Mouse (Mus musculus): ENCODE measurements around the gene Znrf2.

Znrf2 gene

GRCm38 (mm10) chr6:54827481-54827880 lies 10.8 kb downstream of the Znrf2 start:
- TF ChIP-seq NANOG (IDR thresholded peaks at IDR 0.05; ENCODE audit: borderline replicate concordance, low read length) (no peak), POU5F1 (IDR thresholded peaks at IDR 0.05; ENCODE audit: borderline replicate concordance, low read length) (no peak), CTCF (conservative IDR thresholded peaks at IDR 0.05; ENCODE audit: low read length) (no peak)

GRCm38 (mm10) chr6:54828274-54828673 lies 11.6 kb downstream of the Znrf2 start:
- H3K36me3 ChIP-seq (ENCODE audit: insufficient read depth, low read length), result peaks cover 12% of the 10 kb centered on the region
- H3K4me1 ChIP-seq (replicated peaks; ENCODE audit: low read depth, low read length), result peaks cover 81% of the 10 kb centered on the region
- H3K4me3 ChIP-seq (replicated peaks; ENCODE audit: low read length), result no peak overlapping the region
- TF ChIP-seq POU5F1 (IDR thresholded peaks at IDR 0.05; ENCODE audit: borderline replicate concordance, low read length) (no peak), CTCF (conservative IDR thresholded peaks at IDR 0.05; ENCODE audit: low read length) (no peak)
- no peaks in the 10 kb centered on the region for H3K9me3 ChIP-seq (ENCODE audit: low read length)
- no peaks in the 10 kb centered on the region for H3K27me3 ChIP-seq (ENCODE audit: insufficient read depth, low read length)

More at GRCm38 (mm10) chr6:54827481-54827880, 10.8 kb downstream of the Znrf2 start:
- Histone ChIP-seq H3K4me1 (replicated peaks; ENCODE audit: low read depth, low read length) (peaks cover 78% of the 10 kb centered on the region), H3K36me3 (ENCODE audit: insufficient read depth, low read length) (peaks cover 12% of the 10 kb centered on the region), H3K27me3 (ENCODE audit: insufficient read depth, low read length) (no peaks in the 10 kb centered on the region), H3K4me3 (replicated peaks; ENCODE audit: low read length) (no peak overlapping the region; the same call in 1 of the 2 replicates), H3K9me3 (ENCODE audit: low read length) (no peaks in the 10 kb centered on the region)

GRCm38 (mm10) chr6:54830048-54830772 lies 13.5 kb downstream of the Znrf2 start:
- H3K9me3 ChIP-seq (ENCODE audit: low read length), result no peaks in the 10 kb centered on the region
- H3K4me1 ChIP-seq (replicated peaks; ENCODE audit: low read depth, low read length), result peaks cover 80% of the 10 kb centered on the region
- no peak overlapping the region for H3K4me3 ChIP-seq (replicated peaks; ENCODE audit: low read length)
- TF ChIP-seq CTCF (conservative IDR thresholded peaks at IDR 0.05; ENCODE audit: low read length), result no peak
- TF ChIP-seq NANOG (IDR thresholded peaks at IDR 0.05; ENCODE audit: borderline replicate concordance, low read length), result no peak
- no peak for TF ChIP-seq POU5F1 (IDR thresholded peaks at IDR 0.05; ENCODE audit: borderline replicate concordance, low read length)
- H3K36me3 ChIP-seq (ENCODE audit: insufficient read depth, low read length), result peaks cover 9% of the 10 kb centered on the region
- H3K27me3 ChIP-seq (ENCODE audit: insufficient read depth, low read length), result no peaks in the 10 kb centered on the region

- Histone ChIP-seq H3K36me3 (ENCODE audit: insufficient read depth, low read length) (peaks cover 13% of the 10 kb centered on the region), H3K4me1 (replicated peaks; ENCODE audit: low read depth, low read length) (peaks cover 75% of the 10 kb centered on the region), H3K27me3 (ENCODE audit: insufficient read depth, low read length) (no peaks in the 10 kb centered on the region), H3K4me3 (replicated peaks; ENCODE audit: low read length) (no peak overlapping the region), H3K9me3 (ENCODE audit: low read length) (no peaks in the 10 kb centered on the region)
- TF ChIP-seq NANOG (IDR thresholded peaks at IDR 0.05; ENCODE audit: borderline replicate concordance, low read length) (no peak), POU5F1 (IDR thresholded peaks at IDR 0.05; ENCODE audit: borderline replicate concordance, low read length) (no peak), CTCF (conservative IDR thresholded peaks at IDR 0.05; ENCODE audit: low read length) (no peak)
Observed at GRCm38 (mm10) chr6:54831069-54831720, 14.5 kb downstream of the Znrf2 start.

GRCm38 (mm10) chr6:54833427-54833826 lies 16.7 kb downstream of the Znrf2 start:
- TF ChIP-seq POU5F1 (IDR thresholded peaks at IDR 0.05; ENCODE audit: borderline replicate concordance, low read length), result no peak
- no peak for TF ChIP-seq CTCF (conservative IDR thresholded peaks at IDR 0.05; ENCODE audit: low read length)
- no peak for TF ChIP-seq NANOG (IDR thresholded peaks at IDR 0.05; ENCODE audit: borderline replicate concordance, low read length)
- Histone ChIP-seq H3K27me3 (ENCODE audit: insufficient read depth, low read length) (no peaks in the 10 kb centered on the region), H3K9me3 (ENCODE audit: low read length) (no peaks in the 10 kb centered on the region), H3K36me3 (ENCODE audit: insufficient read depth, low read length) (peaks cover 7% of the 10 kb centered on the region), H3K4me3 (replicated peaks; ENCODE audit: low read length) (no peak overlapping the region), H3K4me1 (replicated peaks; ENCODE audit: low read depth, low read length) (peaks cover 67% of the 10 kb centered on the region)

GRCm38 (mm10) chr6:54836666-54837065 lies 19.9 kb downstream of the Znrf2 start:
- peaks cover 7% of the 10 kb centered on the region for H3K36me3 ChIP-seq (ENCODE audit: insufficient read depth, low read length)
- no peaks in the 10 kb centered on the region for H3K27me3 ChIP-seq (ENCODE audit: insufficient read depth, low read length)
- no peak for TF ChIP-seq CTCF (conservative IDR thresholded peaks at IDR 0.05; ENCODE audit: low read length)
- no peak for TF ChIP-seq POU5F1 (IDR thresholded peaks at IDR 0.05; ENCODE audit: borderline replicate concordance, low read length)
- no peak for TF ChIP-seq NANOG (IDR thresholded peaks at IDR 0.05; ENCODE audit: borderline replicate concordance, low read length)
- H3K9me3 ChIP-seq (ENCODE audit: low read length), result no peaks in the 10 kb centered on the region
- H3K4me1 ChIP-seq (replicated peaks; ENCODE audit: low read depth, low read length), result peaks cover 55% of the 10 kb centered on the region
- no peak overlapping the region for H3K4me3 ChIP-seq (replicated peaks; ENCODE audit: low read length)

- H3K4me3 ChIP-seq (replicated peaks; ENCODE audit: low read length), result no peak overlapping the region
- H3K36me3 ChIP-seq (ENCODE audit: insufficient read depth, low read length), result no peaks in the 10 kb centered on the region
- no peaks in the 10 kb centered on the region for H3K27me3 ChIP-seq (ENCODE audit: insufficient read depth, low read length)
- H3K9me3 ChIP-seq (ENCODE audit: low read length), result no peaks in the 10 kb centered on the region
- TF ChIP-seq NANOG (IDR thresholded peaks at IDR 0.05; ENCODE audit: borderline replicate concordance, low read length) (no peak), CTCF (conservative IDR thresholded peaks at IDR 0.05; ENCODE audit: low read length) (no peak), POU5F1 (IDR thresholded peaks at IDR 0.05; ENCODE audit: borderline replicate concordance, low read length) (no peak)
- peaks cover 78% of the 10 kb centered on the region for H3K4me1 ChIP-seq (replicated peaks; ENCODE audit: low read depth, low read length)
Observed at GRCm38 (mm10) chr6:54841399-54841798, 24.7 kb downstream of the Znrf2 start.

- no peak for TF ChIP-seq POU5F1 (IDR thresholded peaks at IDR 0.05; ENCODE audit: borderline replicate concordance, low read length)
- no peak for TF ChIP-seq CTCF (conservative IDR thresholded peaks at IDR 0.05; ENCODE audit: low read length)
- TF ChIP-seq NANOG (IDR thresholded peaks at IDR 0.05; ENCODE audit: borderline replicate concordance, low read length), result no peak
- no peaks in the 10 kb centered on the region for H3K36me3 ChIP-seq (ENCODE audit: insufficient read depth, low read length)
- no peaks in the 10 kb centered on the region for H3K9me3 ChIP-seq (ENCODE audit: low read length)
- no peak overlapping the region for H3K4me3 ChIP-seq (replicated peaks; ENCODE audit: low read length)
- H3K4me1 ChIP-seq (replicated peaks; ENCODE audit: low read depth, low read length), result peaks cover 79% of the 10 kb centered on the region
- no peaks in the 10 kb centered on the region for H3K27me3 ChIP-seq (ENCODE audit: insufficient read depth, low read length)
Observed at GRCm38 (mm10) chr6:54842041-54842440, 25.3 kb downstream of the Znrf2 start.

All from E14TG2a.4 (cell line).